In the genomic region with DNA sequence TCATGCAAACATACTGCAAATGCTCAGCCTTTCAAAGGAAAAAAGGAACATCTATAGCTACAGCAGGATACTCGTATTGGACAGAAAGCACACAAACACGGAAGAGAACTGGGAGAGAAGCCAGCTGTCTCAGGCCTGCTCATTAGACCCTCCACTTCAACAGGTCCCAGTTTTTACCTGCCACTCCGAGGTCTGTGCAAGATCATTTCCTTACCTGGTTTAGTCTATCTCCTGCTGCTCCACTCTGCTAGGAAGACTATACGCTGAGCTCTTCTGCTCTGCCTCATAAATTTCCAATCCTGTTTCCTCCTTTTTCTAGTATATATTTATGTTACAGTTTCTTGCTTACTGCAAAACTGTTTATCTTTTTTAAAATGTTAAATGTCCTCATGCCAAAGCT, we compare ENCODE assay signal across 19 mouse cellular contexts.
"Had no signal": no experiment of that assay in that cellular context is flagged by ENCODE, and none has a peak within 500 bp of the region (broad histone marks: within the 10 kb centered on the region; RNA-seq: fewer than 3 reads in every experiment).

No protein-coding gene starts in this region.

- ATAC-seq: midbrain, embryonic 13.5 days; midbrain, embryonic 16.5 days had no signal

- H3K4me1 ChIP-seq: midbrain, embryonic 13.5 days; neural tube, embryonic 13.5 days; neural tube, embryonic 15.5 days had no signal

- H3K27me3 ChIP-seq: megakaryocyte, embryonic 14.5 days; midbrain, embryonic 13.5 days; neural tube, embryonic 13.5 days; neural tube, embryonic 15.5 days had no signal

- H3K4me3 ChIP-seq: midbrain, embryonic 13.5 days; myocyte; neural tube, embryonic 13.5 days; neural tube, embryonic 15.5 days had no signal

- H3K9ac ChIP-seq: lung, embryonic 14.5 days; midbrain, embryonic 13.5 days; neural tube, embryonic 13.5 days; neural tube, embryonic 15.5 days had no signal

- H3K9me3 ChIP-seq: megakaryocyte, embryonic 14.5 days; midbrain, embryonic 13.5 days; neural tube, embryonic 13.5 days; neural tube, embryonic 15.5 days had no signal

- DNase-seq: lung, adult 18-20 months; lung, embryonic 14.5 days; lung, postnatal 10 days; lung, postnatal 4 days; retina, postnatal 1 day; right cerebral cortex, adult 18-20 months; right cerebral cortex, postnatal 25 days; right cerebral cortex, postnatal 4 days; spleen, adult 18-20 months; thymus, adult 2 months; thymus, postnatal 25 days; thymus, postnatal 4 days had no signal

- H3K27ac ChIP-seq: midbrain, embryonic 13.5 days; neural tube, embryonic 13.5 days; neural tube, embryonic 15.5 days had no signal

- H3K4me2 ChIP-seq: lung, embryonic 14.5 days; midbrain, embryonic 11.5 days; midbrain, embryonic 13.5 days; neural tube, embryonic 13.5 days; neural tube, embryonic 15.5 days had no signal
